Mouse (Mus musculus) right cerebral cortex, postnatal 25 days (tissue): ENCODE results near the gene Gm49355.
"Not testable (repeated sequence)": the region's sequence is repeated elsewhere in the genome, so short reads cannot be mapped to it uniquely, and the experiment has no call there.

ENCODE experiments used
- DNase-seq: peaks from one replicate; pipeline ENCODE4 v3.0.0; 2022

Gm49355 gene

GRCm38 (mm10) chr14:12283641-12284040 lies at the start of gene Gm49355:
TSS of gene Gm49355 (plus strand) at chr14:12283976.
- no peak for DNase-seq

GRCm38 (mm10) chr14:12243726-12244125 lies 40.0 kb upstream of the Gm49355 start:
- DNase-seq: no peak

DNA sequence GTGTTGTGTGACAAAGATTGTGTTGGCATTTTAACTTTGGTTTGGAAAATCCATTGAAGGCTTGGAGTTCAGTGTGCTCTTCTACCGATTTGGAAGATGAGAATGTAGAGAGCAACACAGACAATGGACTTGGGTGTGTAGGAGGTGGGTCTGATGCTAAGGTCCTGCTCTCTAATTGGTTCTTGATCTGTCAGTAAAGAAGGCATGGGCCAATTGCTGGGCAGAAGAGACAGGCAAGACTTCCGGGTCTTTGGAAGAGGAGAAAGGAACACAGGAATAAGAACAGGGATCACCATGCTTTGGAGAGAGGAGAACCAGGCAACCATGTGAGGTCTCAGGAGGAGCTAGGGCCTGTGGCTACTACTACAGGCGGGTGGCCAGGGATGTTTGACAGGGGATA lies 7.7 kb upstream of the Gm49355 start:
- DNase-seq: no peak

DNA sequence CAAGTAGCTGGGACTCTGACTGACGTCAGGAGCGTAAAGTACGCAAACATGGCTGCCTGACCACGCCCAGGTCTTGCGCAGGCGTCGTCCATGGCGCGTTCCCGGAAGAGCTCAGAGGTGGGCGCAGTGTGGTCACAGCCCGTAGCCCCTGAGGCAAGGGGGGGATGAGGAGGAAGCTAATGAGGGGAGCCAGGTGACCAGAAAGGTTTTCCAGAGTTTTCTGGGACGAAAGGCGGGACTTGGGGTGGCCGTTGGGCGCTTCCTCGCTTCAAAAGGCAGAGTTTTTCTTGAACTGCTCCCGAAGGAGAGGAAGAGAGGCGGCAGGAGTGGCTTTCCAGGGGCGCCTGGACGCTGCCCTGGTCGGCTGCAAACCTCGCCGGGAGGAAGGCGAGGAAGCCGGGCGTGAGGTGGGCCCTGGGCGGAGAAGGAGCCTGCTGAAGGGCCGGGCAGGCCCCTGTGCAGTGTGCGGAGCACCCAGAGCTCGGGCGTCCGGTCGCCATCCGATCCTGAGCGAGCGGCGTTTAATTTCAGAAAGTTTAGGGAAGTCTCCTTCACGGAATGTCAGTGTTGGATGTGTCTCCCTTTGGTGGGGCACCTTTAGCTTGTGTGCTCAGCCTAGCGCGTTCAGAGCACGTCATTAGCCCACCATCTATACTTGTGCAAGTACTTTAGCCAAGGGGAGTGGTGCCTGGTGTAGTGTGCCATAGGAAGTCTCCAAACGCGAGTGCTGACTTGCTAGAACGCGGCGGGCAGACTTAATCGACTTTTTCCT lies 551 bp downstream of the Gm49355 start, which contains the start of gene 3830406C13Rik:
3830406C13Rik (plus strand) TSS at position 33 of the 772 bp plus-strand sequence.
- DNase-seq: peak; percentile 88

DNA sequence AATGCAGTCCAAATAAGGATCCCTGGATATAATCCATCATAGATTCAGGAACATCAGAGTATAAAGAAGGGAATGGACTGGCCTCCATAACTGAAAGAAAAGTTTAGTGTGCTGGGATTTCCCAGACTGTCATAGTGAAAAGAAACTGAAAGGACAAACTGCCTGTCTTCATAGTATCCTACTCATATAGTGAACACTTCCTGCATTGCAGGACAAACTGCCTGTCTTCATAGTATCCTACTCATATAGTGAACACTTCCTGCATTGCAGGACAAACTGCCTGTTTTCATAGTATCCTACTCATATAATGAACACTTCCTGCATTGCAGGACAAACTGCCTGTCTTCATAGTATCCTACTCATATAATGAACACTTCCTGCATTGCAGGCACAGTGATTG lies 6.0 kb downstream of the Gm49355 start:
- DNase-seq: not testable (repeated sequence)

DNA sequence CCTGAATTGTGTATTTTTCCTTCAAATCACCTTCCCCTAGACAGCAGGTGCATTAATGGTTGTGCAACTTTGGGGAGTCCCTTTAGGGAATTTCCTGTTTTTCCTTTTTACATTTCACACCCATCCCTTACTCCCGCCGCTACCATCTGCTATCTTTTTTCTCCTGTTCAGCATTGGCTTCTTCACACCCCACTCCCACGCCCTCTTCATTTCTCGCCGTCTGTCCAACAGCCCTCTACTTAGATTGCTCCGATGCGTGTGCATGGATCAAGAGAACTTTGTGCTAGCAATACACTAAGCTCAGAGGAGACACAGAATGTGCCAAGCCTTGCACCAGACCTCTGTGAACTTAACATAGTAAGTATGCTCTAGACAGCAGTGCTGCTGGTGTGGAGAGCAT lies 12.6 kb downstream of the Gm49355 start:
- DNase-seq: peak; percentile 79

- DNase-seq: no peak
These were observed 15.4 kb downstream of the Gm49355 start for GRCm38 (mm10) chr14:12299171-12299570.

DNA sequence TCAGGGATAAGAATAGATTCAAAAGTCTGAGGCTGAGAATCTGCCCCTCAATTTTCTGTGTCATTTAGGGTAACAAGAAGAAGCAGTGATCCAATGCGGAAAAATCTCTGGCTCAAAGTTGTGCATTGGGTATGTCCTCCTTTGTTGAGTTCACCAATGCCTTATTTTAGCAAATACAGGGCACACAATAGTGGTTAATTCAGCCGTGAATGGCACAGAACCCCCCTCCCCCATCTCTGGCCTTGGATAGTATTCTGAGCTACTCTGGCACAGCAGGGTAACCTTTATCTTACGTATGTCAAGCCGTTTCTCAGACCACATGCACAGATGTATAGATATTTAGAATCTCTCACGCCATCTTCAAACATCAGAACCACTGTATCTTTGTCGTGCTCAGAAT lies 15.9 kb downstream of the Gm49355 start:
- DNase-seq: no peak

GRCm38 (mm10) chr14:12300275-12300674 lies 16.5 kb downstream of the Gm49355 start:
- no peak for DNase-seq

GRCm38 (mm10) chr14:12300677-12301076 lies 16.9 kb downstream of the Gm49355 start:
- DNase-seq: no peak

DNA sequence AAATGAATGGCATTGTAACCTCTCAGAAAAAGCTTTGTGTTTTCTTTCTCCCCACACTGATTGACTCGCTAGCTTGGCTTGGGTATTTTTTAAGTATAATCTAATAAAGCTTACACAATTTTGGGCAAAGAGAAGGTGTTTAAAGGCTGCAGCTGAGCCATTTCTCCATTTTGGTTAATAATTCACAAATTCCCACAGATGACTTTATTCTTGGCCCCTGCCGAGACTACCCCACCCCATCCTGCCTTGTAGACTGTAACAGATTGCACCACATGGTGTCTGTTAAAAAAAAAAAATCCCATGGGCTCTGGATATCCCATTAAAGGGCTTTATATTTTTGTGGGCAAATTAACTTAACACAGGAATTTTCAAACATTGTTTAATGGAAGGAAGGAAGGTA lies 19.3 kb downstream of the Gm49355 start:
- DNase-seq: no peak

DNA sequence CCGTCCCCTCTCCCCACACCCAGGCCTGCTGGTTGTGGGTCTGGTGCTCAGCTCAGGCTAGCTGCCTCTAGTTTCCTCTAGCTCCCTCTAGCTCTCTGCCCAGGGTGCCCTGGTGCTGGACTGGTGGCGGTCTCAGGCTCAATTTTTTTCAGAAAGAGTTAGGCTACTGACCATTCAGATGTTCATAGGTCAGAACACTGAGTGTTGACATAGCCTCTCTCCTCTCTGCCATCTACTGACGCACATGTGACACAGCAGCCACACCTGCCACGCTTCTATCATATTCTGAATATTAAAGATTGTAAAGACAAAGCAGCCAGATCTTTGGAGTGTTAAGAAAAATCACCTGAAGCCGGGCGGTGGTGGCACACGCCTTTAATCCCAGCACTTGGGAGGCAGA lies 49.8 kb downstream of the Gm49355 start:
- no peak for DNase-seq

GRCm38 (mm10) chr14:12334925-12335324 lies 51.1 kb downstream of the Gm49355 start:
- no peak for DNase-seq

DNA sequence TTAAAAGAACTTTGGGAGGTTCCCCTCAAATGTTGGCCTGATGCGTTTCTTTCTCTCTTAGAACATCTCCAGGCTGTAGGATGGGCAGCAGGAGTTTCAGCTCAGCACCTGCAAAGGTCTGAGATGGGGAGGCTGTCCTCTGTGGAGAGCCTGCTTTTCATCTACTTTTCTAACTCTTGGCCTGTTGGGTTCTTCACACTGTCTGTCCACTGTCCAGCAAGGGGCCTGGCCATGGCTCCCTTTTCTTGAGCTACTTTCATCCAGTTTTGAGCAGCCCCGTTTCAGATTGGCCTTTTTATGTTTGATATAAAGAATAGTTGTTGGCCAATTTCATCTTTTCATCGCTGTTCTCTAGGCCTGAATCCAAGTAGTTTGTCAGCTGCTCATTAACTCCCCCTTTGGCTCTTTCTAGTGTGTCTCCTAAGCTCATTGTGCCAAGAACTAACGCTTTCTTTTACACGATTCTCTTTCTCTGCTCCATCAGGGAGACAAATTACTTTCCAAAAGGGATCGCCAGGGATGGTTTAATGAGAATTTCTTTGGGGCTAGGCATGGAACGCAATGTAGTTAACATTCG lies 53.7 kb downstream of the Gm49355 start:
- no peak for DNase-seq

DNA sequence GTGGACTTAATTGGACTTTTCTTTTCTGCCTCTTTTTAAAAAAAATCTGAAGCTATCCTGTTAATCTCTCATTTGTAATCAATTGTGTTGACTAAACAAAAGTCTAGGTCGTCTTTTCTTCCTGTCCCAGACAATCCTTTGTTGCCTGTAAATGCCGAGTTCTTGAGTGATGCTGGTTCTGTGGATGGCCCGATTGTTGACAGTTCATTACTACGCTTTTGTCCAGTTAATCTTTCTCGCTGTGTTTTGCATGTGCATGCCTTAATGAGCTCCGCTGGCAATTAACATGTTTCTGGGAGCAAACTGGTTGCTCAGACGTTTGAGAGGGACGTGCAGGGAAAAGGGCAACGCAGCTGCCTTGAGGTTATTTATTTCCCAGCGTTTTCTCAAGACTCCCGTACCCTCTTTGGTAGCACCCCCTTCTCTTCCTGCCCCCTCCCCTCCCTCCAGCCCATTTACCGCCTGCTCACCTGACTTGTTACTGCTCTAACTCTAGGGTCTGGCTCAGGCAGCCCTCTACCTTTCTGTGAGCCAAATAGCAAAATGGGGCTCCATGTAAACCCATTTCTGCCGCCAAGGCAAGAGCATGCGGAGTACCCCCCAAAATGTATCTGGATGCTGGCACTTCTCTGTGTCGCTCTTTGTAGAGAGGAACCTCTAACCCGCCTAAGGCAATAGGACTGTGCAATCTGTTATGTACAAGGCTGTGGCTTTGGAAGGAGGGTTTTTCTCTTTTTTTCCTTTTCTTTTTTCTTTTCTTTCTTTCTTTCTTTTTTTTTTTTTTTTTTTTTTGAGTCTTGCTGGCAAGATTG lies 54.4 kb downstream of the Gm49355 start:
- no peak for DNase-seq

- DNase-seq: no peak
These were observed 55.2 kb downstream of the Gm49355 start for GRCm38 (mm10) chr14:12338811-12339565.

- DNase-seq: no peak
These were observed 56.7 kb downstream of the Gm49355 start for GRCm38 (mm10) chr14:12340238-12341074.

DNA sequence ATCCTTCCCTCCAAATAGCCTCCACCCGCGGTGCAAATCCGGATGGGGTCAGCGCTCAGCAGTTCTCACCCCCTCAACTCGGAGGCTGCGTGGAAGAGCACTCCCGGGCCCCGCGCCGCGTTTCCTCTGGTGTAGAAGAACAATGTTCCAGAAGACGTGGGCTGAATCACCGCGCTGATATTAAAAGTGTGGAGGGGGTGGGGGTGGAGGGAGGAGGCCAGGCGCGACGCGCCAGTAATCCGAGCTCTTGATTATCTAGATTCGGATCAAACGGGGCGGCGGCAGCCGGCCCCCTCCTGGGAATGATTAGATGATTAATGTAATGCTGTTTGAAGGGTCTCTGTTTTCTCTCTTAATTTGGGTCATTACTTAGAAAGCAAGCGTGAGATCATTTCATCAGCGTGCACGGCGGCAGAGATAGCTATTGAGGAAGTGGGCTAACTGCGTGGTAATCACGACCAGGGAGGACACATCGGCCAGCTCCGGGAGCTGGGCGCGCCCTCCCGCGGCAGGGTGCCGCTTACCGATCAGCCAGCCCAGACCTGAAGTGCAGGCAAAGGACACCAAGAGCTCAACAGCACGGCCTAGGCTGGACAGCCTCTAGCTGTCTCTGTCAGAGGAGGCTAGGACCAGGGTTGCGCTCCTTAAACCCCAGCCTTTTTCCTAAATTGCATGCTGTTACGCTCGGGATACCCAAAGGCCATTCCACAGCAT lies 57.5 kb downstream of the Gm49355 start:
- no peak for DNase-seq

GRCm38 (mm10) chr14:12341789-12342457 lies 58.1 kb downstream of the Gm49355 start:
- no peak for DNase-seq

DNA sequence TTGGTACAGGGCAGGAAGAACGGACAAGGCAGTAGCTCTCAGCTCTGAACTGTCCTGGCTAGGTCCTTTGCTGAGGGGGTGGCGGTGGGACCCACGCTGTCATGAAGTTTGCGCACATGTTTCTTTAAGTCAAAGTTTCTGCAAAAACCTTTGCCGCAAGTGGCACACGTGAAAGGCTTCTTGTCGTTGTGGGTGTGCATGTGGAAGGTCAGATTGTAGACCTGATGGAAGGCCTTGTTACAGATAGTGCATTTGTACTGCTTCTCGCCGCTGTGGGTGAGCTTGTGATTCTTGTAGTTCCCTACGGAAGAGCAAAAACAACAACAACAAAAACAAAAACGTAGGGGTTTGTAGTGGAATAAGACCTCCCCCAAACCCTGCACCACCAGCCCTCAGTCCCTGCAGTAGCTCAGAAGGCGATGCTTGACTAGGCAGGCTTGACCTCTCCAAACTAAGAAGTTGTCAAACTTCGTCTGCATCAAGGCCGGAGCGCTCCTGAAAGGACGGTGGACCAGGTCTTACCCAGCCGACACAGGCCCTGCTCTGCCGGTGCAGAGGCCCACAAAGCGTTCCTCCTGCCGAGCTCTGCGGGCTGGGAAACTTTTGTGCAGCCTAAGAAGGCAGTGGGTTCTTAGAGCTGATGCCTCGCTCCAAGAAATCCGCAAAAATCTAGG lies 58.8 kb downstream of the Gm49355 start:
- no peak for DNase-seq
